Mouse (Mus musculus) ES-Bruce4 (cell line): ENCODE data around the gene Foxs1. TPM values are rescaled to one million over a fixed set of nuclear protein-coding genes. Genes with fewer than 3 reads are reported as not detected.

Experiments
- H3K27ac ChIP-seq: 2 replicates; pipeline ENCODE4 v1.5.1; 2012; ENCODE audit warnings: low read length, inconsistent platforms; ENCODE audit not compliant: insufficient read depth
- H3K27me3 ChIP-seq: 2 replicates; pipeline ENCODE4 v1.6.1; 2012; ENCODE audit warnings: mild to moderate bottlenecking, low read length, inconsistent platforms; ENCODE audit not compliant: control insufficient read depth, poor library complexity, insufficient read depth, severe bottlenecking
- H3K36me3 ChIP-seq: 2 replicates; pipeline ENCODE4 v1.6.1; 2012; ENCODE audit warnings: inconsistent platforms, mild to moderate bottlenecking, low read length, moderate library complexity; ENCODE audit not compliant: control insufficient read depth, poor library complexity, insufficient read depth, severe bottlenecking
- H3K4me1 ChIP-seq: one replicate; pipeline ENCODE4 v1.8.1; 2011; ENCODE audit warnings: low read length; ENCODE audit not compliant: control insufficient read depth, insufficient read depth
- H3K4me3 ChIP-seq: 2 replicates; pipeline ENCODE4 v1.5.1; 2011; ENCODE audit warnings: low read depth, mild to moderate bottlenecking, low read length
- H3K9ac ChIP-seq: 2 replicates; pipeline ENCODE4 v1.6.1; 2012; ENCODE audit warnings: low read depth, mild to moderate bottlenecking, inconsistent platforms; ENCODE audit not compliant: poor library complexity, severe bottlenecking
- H3K9me3 ChIP-seq: replicated peaks from 2 replicates; pipeline ENCODE4 v1.6.1; 2012; ENCODE audit warnings: mild to moderate bottlenecking, low read length, inconsistent platforms; ENCODE audit not compliant: control insufficient read depth, poor library complexity, insufficient read depth, severe bottlenecking
- CTCF ChIP-seq: IDR thresholded peaks from one replicate; pipeline ENCODE4 v1.8.1; 2011; ENCODE audit warnings: low read depth, low read length
- EP300 ChIP-seq: IDR thresholded peaks from 2 replicates; pipeline ENCODE4 v1.6.1; 2011; ENCODE audit warnings: low read depth, low read length; ENCODE audit not compliant: insufficient read depth
- POLR2A ChIP-seq: IDR thresholded peaks from one replicate; pipeline ENCODE4 v1.8.1; 2011; ENCODE audit warnings: low read length; ENCODE audit not compliant: insufficient read depth
- polyA plus RNA-seq: library from polyadenylated mRNA; stranded (reverse); fragments of >200 nt; gene quantifications from 2 replicates; pipeline ENCODE4 v1.2.4, GENCODE M21; 2011; ENCODE audit warnings: low read depth; ENCODE audit not compliant: missing spikeins, insufficient read depth, insufficient read length

Gene Foxs1
- polyA plus RNA-seq, 1 experiment, result not detected

DNA sequence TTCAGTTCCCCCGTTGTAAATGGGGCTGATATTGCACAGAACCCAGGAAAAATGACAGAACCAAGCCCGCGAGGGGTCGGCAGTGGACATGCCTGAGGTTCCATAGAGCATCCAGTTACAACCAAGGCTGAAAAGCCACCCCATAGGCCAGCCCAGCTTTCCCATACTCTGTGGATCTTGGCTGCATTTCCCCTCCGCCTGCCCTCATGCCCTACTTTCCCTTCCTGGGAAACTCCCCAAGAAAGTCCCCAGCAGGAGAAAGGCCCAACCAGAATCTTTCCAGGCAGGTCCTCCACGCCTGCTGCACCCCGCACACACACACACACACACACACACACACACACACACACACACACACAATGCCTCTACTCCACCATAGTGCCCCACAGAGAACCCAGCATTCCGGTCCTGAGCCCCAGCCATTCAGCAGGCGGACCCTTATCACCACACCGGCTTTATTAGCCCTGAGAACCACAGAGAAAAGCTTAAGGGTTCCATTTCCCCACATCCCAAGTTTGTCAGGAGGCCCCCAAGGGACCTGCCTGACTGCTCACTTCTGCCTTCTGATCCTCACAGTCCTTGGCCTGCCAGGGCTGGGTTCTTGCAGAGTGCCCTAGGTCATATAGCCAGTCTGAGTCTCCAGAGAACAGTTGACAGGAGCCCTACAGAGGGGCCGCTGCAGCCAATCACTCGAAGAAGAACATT is 1.4 kb downstream of the Foxs1 start:
- Histone ChIP-seq H3K4me3 (no peak overlapping the region), H3K27ac (no peak overlapping the region)

DNA sequence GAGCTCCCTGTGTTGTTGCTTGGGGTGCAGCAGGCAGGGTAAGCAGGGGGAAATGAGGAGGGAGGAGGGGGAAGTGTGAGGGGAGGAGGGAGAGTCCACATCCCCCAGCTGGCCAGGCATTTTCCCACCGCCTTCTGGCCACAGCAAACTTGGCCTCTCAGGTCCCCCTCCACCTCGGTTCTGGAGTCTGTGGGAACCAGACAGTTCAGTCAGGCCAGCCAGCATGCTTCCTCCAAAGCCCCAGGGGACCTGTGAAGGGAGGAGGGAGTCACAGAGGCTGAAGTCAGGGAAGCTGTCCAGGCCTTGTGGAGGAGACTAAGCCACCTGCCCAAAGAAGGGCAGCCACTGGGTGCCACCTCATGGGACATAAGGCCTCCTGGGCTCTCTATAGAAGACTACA is 2.7 kb downstream of the Foxs1 start:
- Histone ChIP-seq H3K4me1 (no peaks in the 10 kb centered on the region), H3K27me3 (no peaks in the 10 kb centered on the region), H3K4me3 (no peak overlapping the region), H3K9me3 (no peaks in the 10 kb centered on the region), H3K9ac (no peak overlapping the region), H3K36me3 (no peaks in the 10 kb centered on the region), H3K27ac (no peak overlapping the region)
- TF ChIP-seq EP300 (no peak), POLR2A (no peak), CTCF (no peak)

More for the DNA sequence above, 1.4 kb downstream of the Foxs1 start:
- Histone ChIP-seq H3K9me3 (no peaks in the 10 kb centered on the region), H3K4me1 (no peaks in the 10 kb centered on the region), H3K27me3 (no peaks in the 10 kb centered on the region), H3K36me3 (no peaks in the 10 kb centered on the region), H3K9ac (no peak overlapping the region)
- no peak for TF ChIP-seq CTCF
- TF ChIP-seq EP300, result no peak
- TF ChIP-seq POLR2A, result no peak

DNA sequence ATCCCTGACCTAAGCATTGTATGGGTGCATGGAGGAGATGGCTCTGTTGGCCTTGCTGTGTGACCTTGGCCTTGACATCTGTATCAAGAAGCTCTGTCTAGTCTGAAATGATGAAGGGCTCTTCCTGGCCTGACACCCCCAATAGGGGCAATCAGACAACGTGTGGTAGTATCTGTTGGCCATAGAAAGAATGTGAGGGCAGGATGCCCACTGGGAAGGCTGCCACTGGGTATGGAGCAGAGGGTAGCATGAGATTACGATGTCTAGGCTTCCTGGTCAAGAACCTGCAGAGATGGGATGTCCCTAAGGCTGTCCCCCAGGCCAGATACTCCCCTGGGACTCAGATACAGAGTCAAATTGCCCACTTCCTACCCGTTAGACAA is 4.0 kb downstream of the Foxs1 start:
- H3K27ac ChIP-seq, result no peak overlapping the region

DNA sequence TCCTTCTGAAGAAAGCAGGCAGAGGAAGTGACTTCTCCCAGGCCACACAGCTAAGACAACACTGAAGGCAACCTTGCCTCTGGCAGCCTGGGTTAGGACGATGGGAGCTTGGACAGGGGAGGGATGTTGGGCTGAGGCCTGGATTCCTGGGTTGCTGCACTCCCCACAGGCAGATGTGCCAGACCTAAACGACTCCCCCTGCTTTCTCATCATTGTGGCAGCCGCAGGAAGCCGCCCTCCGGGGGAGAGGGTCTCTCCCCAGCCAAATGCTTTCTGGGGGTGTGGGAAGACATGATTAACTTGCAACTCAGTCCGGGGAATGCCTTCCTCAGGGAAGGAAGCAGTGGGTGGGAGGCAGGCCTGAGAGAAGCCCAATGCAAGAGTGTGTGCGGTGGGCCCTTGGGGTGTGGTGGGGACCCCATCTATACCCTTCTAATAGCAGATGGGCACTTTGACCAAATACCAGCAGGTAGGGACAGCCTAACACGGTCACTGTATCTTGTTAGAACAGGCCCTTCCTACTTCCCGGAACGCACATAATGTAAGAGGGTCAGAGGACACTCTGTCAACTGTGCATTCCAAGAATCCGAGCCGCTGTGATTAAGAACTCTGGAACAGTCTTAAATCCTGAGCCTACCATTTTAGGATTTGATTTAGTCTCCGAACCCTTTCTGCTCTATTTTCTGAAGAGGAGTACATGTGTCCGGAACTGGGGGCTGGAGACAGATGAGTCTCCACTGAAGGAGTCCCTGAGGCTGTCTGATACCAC is 4.6 kb downstream of the Foxs1 start:
- Histone ChIP-seq H3K27ac (no peak overlapping the region), H3K4me3 (no peak overlapping the region), H3K4me1 (no peaks in the 10 kb centered on the region), H3K27me3 (no peaks in the 10 kb centered on the region), H3K9ac (no peak overlapping the region), H3K36me3 (no peaks in the 10 kb centered on the region), H3K9me3 (no peaks in the 10 kb centered on the region)
- no peak for TF ChIP-seq CTCF
- TF ChIP-seq POLR2A, result no peak
- no peak for TF ChIP-seq EP300

More for the DNA sequence above, 4.0 kb downstream of the Foxs1 start:
- no peaks in the 10 kb centered on the region for H3K9me3 ChIP-seq
- no peak overlapping the region for H3K4me3 ChIP-seq
- H3K4me1 ChIP-seq, result no peaks in the 10 kb centered on the region
- no peak overlapping the region for H3K9ac ChIP-seq
- H3K36me3 ChIP-seq, result no peaks in the 10 kb centered on the region
- H3K27me3 ChIP-seq, result no peaks in the 10 kb centered on the region
- TF ChIP-seq POLR2A (no peak), CTCF (no peak), EP300 (no peak)

DNA sequence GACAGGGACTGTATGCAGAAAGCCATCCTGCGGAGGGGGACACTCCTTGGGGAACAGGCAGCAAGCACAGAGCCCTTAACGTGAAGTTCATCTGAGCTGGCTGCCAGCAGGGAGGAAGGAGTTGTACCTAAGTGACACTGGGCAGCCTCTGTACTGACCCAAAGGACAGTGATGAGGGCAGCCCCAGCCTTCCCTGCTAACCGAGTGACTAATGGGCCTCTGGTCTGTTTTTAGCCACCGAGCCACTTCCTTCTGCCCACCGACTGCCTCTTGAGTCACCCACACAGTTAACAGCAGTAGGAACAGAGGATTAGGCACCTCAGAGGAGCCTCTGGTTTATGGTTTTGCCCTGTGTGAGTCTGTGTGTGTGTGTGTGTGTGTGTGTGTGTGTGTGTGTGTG is 5.6 kb downstream of the Foxs1 start:
- Histone ChIP-seq H3K27me3 (no peaks in the 10 kb centered on the region), H3K36me3 (no peaks in the 10 kb centered on the region), H3K4me3 (no peak overlapping the region), H3K27ac (no peak overlapping the region), H3K9me3 (no peaks in the 10 kb centered on the region), H3K9ac (no peak overlapping the region), H3K4me1 (no peaks in the 10 kb centered on the region)
- TF ChIP-seq CTCF (no peak), POLR2A (no peak), EP300 (no peak)

DNA sequence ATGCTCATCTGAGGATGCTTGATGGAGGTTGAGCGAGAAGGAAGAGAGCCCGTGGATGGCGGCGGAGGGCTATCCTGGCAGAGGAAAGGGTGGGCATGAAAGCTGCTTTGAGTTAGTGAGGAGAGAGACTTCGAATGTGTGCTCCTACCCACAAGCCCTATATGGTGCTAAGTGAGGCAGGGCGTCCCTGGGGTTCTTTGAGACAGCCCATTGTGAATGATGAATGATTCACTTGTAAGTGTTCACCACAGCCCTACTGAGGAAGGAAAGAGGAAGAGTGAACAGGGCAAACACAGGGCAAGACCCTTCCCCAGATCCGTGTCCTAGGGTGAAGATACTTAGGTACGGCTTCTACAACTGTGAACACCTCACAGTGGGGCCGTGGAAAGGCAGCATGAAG is 6.1 kb downstream of the Foxs1 start:
- H3K27ac ChIP-seq, result no peak overlapping the region
- no peak overlapping the region for H3K4me3 ChIP-seq
- no peak for TF ChIP-seq POLR2A
- no peak for TF ChIP-seq EP300
- no peak for TF ChIP-seq CTCF
- H3K9ac ChIP-seq, result no peak overlapping the region
- H3K4me1 ChIP-seq, result no peaks in the 10 kb centered on the region
- H3K36me3 ChIP-seq, result no peaks in the 10 kb centered on the region
- no peaks in the 10 kb centered on the region for H3K27me3 ChIP-seq
- no peaks in the 10 kb centered on the region for H3K9me3 ChIP-seq
